Mouse (Mus musculus): Measurements from ENCODE around the gene Zfp775.

DNA sequence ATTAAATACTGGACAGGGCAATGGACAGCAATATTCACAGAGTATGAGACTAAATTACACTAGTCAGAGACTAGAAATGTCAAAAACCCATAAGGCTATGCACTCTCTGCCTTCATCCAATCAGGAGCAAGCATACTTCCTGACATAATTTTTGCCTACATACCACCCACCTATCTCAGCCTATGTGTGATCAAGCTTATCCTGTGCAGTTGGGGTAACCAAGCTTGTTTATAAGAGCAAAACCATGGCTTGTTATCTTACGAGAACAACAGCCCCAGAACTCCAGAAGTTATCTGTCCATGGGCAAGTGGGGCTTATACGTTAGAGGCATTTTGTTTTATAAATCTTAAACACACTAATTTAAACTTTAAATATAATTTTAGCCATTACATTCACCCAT, 33.2 kb downstream of the Zfp775 start:
- no peak for TF ChIP-seq CTCF (IDR thresholded peaks at IDR 0.05; ENCODE audit: borderline replicate concordance, insufficient read depth, low read depth, low read length)
- no peak for TF ChIP-seq POLR2A (IDR thresholded peaks at IDR 0.05; ENCODE audit: borderline replicate concordance, insufficient read depth, low read length)

Measured in cerebellum, adult 2 months (tissue).